Mouse (Mus musculus): ENCODE data around the gene Dnajb3. TPM values are rescaled to one million over a fixed set of nuclear protein-coding genes. Genes with fewer than 3 reads are reported as not detected.

Gene Dnajb3
- polyA plus RNA-seq, 1 experiment from 2014 or later = 6.5 TPM

GRCm38 (mm10) chr1:88234248-88234610 lies 28.6 kb upstream of the Dnajb3 start:
- no peaks in the 10 kb centered on the region for H3K27me3 ChIP-seq (ENCODE audit: control insufficient read depth, insufficient read depth, low read depth, low read length)
- peaks cover 90% of the 10 kb centered on the region for H3K9me3 ChIP-seq (ENCODE audit: control insufficient read depth, low read length)
- H3K4me2 ChIP-seq (ENCODE audit: low read depth, low read length) = no peak overlapping the region
- H3K27ac ChIP-seq (ENCODE audit: low read length) = no peak overlapping the region
- H3K4me1 ChIP-seq (replicated peaks; ENCODE audit: control insufficient read depth, insufficient read depth, low read length) = no peaks in the 10 kb centered on the region
- H3K36me3 ChIP-seq (ENCODE audit: control insufficient read depth, insufficient read depth, low read length) = no peaks in the 10 kb centered on the region
- no peak overlapping the region for H3K4me3 ChIP-seq (ENCODE audit: low read length)
- H3K9ac ChIP-seq (ENCODE audit: low read length) = no peak overlapping the region
- no peak for ATAC-seq (ENCODE audit: low read depth)
- 54% methylated on average over 4 of the region's 4 CpGs for WGBS

DNA sequence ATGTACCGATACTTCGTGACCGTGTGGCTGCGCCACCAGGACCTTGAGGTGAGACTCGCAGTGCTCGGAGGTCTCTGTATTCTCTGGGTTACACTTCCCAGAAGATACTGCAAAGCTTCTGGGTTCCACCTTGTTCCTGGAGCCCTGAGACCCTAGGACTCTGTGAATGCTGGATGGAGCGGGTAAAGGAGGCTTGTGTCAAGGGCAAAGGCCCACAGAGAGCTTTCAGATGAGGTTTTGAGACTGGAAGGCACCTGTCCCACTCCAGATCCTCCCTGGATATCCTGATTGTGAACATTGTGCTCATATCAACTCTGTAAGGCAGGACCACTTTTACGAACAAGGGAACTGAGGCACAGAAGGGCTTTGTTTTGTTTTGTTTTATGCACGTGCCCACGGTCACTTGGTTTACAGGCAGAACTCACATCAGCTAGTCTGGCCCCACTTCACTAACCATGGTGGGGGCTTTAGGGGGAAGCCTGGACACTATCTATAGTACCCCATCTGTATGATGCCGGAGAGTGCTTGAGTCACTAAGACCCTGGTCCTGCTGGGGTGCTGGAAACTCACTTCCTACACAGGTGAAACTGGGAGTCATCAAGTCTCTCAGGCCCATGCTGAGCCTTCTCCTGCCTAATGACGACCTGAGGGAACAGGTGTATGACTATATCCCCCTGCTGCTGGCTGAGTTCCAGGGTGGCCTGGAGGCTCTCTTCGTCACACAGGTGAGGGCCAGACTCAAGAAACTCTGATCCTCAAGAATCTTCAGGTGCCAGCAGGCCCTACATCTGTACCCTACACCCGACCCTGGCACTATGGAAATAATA lies 28.1 kb upstream of the Dnajb3 start:
- peaks cover 84% of the 10 kb centered on the region for H3K9me3 ChIP-seq (ENCODE audit: control insufficient read depth, low read length)
- no peak overlapping the region for H3K4me2 ChIP-seq (ENCODE audit: low read depth, low read length)
- H3K4me1 ChIP-seq (replicated peaks; ENCODE audit: control insufficient read depth, insufficient read depth, low read length) = no peaks in the 10 kb centered on the region
- ATAC-seq (ENCODE audit: low read depth) = no peak
- H3K4me3 ChIP-seq (ENCODE audit: low read length) = no peak overlapping the region
- no peaks in the 10 kb centered on the region for H3K36me3 ChIP-seq (ENCODE audit: control insufficient read depth, insufficient read depth, low read length)
- no peak overlapping the region for H3K9ac ChIP-seq (ENCODE audit: low read length)
- WGBS = 64% methylated on average over 14 of the region's 14 CpGs
- H3K27ac ChIP-seq (ENCODE audit: low read length) = no peak overlapping the region
- no peaks in the 10 kb centered on the region for H3K27me3 ChIP-seq (ENCODE audit: control insufficient read depth, insufficient read depth, low read depth, low read length)

GRCm38 (mm10) chr1:88232664-88233380 lies 27.2 kb upstream of the Dnajb3 start:
- no peak for ATAC-seq (ENCODE audit: low read depth)
- Histone ChIP-seq H3K27me3 (ENCODE audit: control insufficient read depth, insufficient read depth, low read depth, low read length) (no peaks in the 10 kb centered on the region), H3K4me1 (replicated peaks; ENCODE audit: control insufficient read depth, insufficient read depth, low read length) (no peaks in the 10 kb centered on the region), H3K4me3 (ENCODE audit: low read length) (no peak overlapping the region), H3K4me2 (ENCODE audit: low read depth, low read length) (no peak overlapping the region), H3K9me3 (ENCODE audit: control insufficient read depth, low read length) (peaks cover 84% of the 10 kb centered on the region), H3K36me3 (ENCODE audit: control insufficient read depth, insufficient read depth, low read length) (no peaks in the 10 kb centered on the region), H3K9ac (ENCODE audit: low read length) (no peak overlapping the region), H3K27ac (ENCODE audit: low read length) (no peak overlapping the region)
- WGBS = 52% methylated on average over 3 of the region's 3 CpGs

DNA sequence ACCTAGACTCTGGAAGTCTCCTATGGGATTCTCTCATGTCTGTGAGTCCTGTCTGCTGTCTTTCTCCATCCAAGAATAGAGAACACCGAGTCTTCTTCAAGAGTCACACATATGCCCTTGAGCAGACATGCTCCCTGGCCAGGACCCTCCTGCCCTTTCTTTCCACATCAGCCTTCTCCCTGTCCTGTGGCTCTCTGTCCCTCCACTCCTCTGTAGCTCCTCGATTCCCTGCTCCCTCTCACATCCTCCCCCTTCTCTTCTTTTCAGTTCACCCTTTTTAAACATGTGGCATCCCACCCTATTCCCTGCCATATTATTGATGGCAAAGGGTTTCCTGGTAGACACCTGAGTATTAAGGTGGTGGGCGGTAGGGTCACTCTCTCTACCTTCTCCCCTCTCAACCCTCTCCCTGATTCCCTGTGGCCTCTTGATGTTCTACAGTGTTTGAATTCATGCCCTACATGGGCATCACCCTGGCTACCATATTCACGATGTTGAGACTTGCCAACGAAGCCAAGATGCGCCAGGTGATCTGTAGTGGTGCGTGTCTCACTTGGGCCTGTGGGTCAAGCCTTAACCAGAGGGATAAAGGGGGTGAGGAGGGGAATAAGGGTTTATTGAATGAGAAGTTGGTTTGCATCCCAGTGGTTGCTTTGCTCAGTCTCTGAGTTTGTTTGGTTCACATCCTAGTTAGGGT lies 26.4 kb upstream of the Dnajb3 start:
- Histone ChIP-seq H3K9ac (ENCODE audit: low read length) (no peak overlapping the region), H3K9me3 (ENCODE audit: control insufficient read depth, low read length) (peaks cover 78% of the 10 kb centered on the region), H3K4me2 (ENCODE audit: low read depth, low read length) (no peak overlapping the region), H3K27ac (ENCODE audit: low read length) (no peak overlapping the region), H3K4me3 (ENCODE audit: low read length) (no peak overlapping the region), H3K36me3 (ENCODE audit: control insufficient read depth, insufficient read depth, low read length) (no peaks in the 10 kb centered on the region), H3K4me1 (replicated peaks; ENCODE audit: control insufficient read depth, insufficient read depth, low read length) (no peaks in the 10 kb centered on the region), H3K27me3 (ENCODE audit: control insufficient read depth, insufficient read depth, low read depth, low read length) (no peaks in the 10 kb centered on the region)
- 63% methylated on average over 7 of the region's 7 CpGs for WGBS
- no peak for ATAC-seq (ENCODE audit: low read depth)

DNA sequence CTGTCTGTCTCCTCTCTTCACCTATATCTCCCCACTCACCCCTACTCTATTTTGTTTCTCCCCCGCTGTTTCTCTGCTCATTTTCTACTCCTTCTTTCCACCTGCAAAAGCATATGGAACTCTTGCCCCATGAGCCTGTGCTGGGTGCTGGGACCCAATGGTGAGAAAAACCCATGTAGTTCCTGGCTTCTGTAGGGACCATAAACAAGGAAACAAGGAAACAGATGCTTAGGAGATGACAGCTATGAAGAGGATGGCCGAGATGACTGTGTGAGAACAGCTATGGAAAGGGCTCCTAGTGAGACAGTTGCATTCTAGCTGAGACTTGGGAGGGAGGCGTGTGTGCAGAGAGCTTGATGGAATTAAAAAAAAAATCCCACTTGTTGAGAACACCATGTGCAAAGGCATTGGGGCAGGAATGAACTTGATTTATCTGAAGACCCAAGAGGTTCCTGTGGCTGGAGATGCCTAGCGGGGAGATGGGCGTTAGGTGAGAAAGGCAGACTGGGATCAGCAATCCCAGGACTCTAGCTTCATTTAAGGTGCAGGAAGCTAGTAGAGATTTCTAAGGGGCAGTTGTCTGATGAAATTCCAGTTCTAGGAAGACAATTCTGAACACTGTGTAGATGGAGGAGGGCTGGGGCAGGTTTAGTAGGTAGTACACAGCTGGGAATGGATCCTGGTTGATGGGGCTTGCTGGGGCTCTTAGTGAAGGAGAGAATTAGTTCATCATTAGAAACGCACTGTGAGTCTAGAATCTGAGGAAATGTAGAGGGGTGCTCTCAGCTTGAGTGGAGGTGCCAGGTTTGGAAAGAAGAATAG lies 25.6 kb upstream of the Dnajb3 start:
- Histone ChIP-seq H3K9me3 (ENCODE audit: control insufficient read depth, low read length) (peaks cover 80% of the 10 kb centered on the region), H3K4me3 (ENCODE audit: low read length) (no peak overlapping the region), H3K4me1 (replicated peaks; ENCODE audit: control insufficient read depth, insufficient read depth, low read length) (no peaks in the 10 kb centered on the region), H3K27ac (ENCODE audit: low read length) (no peak overlapping the region), H3K9ac (ENCODE audit: low read length) (no peak overlapping the region), H3K27me3 (ENCODE audit: control insufficient read depth, insufficient read depth, low read depth, low read length) (no peaks in the 10 kb centered on the region), H3K4me2 (ENCODE audit: low read depth, low read length) (no peak overlapping the region), H3K36me3 (ENCODE audit: control insufficient read depth, insufficient read depth, low read length) (no peaks in the 10 kb centered on the region)
- 70% methylated on average over 6 of the region's 6 CpGs for WGBS
- ATAC-seq (ENCODE audit: low read depth) = no peak

- Histone ChIP-seq H3K27ac (ENCODE audit: low read length) (no peak overlapping the region), H3K4me3 (ENCODE audit: low read length) (no peak overlapping the region), H3K4me2 (ENCODE audit: low read depth, low read length) (no peak overlapping the region), H3K9me3 (ENCODE audit: control insufficient read depth, low read length) (peaks cover 80% of the 10 kb centered on the region), H3K36me3 (ENCODE audit: control insufficient read depth, insufficient read depth, low read length) (no peaks in the 10 kb centered on the region), H3K9ac (ENCODE audit: low read length) (no peak overlapping the region), H3K4me1 (replicated peaks; ENCODE audit: control insufficient read depth, insufficient read depth, low read length) (no peaks in the 10 kb centered on the region), H3K27me3 (ENCODE audit: control insufficient read depth, insufficient read depth, low read depth, low read length) (no peaks in the 10 kb centered on the region)
- ATAC-seq (ENCODE audit: low read depth) = no peak
- 71% methylated on average over 7 of the region's 7 CpGs for WGBS
Observed at GRCm38 (mm10) chr1:88230421-88230820, 24.8 kb upstream of the Dnajb3 start.

DNA sequence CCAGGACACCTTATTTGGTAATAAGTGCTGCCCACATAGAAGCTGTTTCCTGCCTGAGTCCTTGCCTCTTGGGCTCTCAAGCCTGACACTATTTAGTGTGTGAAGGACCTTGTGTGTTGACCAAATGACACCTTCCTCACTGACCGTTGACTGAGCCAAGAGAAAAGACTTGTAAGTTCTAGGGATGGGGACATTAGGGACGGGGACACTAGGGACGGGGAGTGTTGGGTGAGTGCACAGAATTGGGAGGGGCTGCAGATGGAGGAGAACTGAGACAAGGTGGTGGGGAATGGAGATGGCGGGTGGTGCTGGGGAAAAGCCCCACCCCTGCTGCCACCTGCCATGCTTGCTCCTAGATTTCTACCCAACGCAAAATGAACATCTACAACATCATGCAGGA lies 24.4 kb upstream of the Dnajb3 start:
- no peaks in the 10 kb centered on the region for H3K27me3 ChIP-seq (ENCODE audit: control insufficient read depth, insufficient read depth, low read depth, low read length)
- H3K36me3 ChIP-seq (ENCODE audit: control insufficient read depth, insufficient read depth, low read length) = no peaks in the 10 kb centered on the region
- ATAC-seq (ENCODE audit: low read depth) = no peak
- H3K9ac ChIP-seq (ENCODE audit: low read length) = no peak overlapping the region
- H3K4me3 ChIP-seq (ENCODE audit: low read length) = no peak overlapping the region
- H3K9me3 ChIP-seq (ENCODE audit: control insufficient read depth, low read length) = peaks cover 78% of the 10 kb centered on the region
- no peak overlapping the region for H3K4me2 ChIP-seq (ENCODE audit: low read depth, low read length)
- 76% methylated on average over 5 of the region's 5 CpGs for WGBS
- H3K27ac ChIP-seq (ENCODE audit: low read length) = no peak overlapping the region
- no peaks in the 10 kb centered on the region for H3K4me1 ChIP-seq (replicated peaks; ENCODE audit: control insufficient read depth, insufficient read depth, low read length)

- Histone ChIP-seq H3K4me1 (replicated peaks; ENCODE audit: control insufficient read depth, insufficient read depth, low read length) (no peaks in the 10 kb centered on the region), H3K9ac (ENCODE audit: low read length) (no peak overlapping the region), H3K27ac (ENCODE audit: low read length) (no peak overlapping the region), H3K4me3 (ENCODE audit: low read length) (no peak overlapping the region), H3K4me2 (ENCODE audit: low read depth, low read length) (no peak overlapping the region), H3K27me3 (ENCODE audit: control insufficient read depth, insufficient read depth, low read depth, low read length) (no peaks in the 10 kb centered on the region), H3K36me3 (ENCODE audit: control insufficient read depth, insufficient read depth, low read length) (no peaks in the 10 kb centered on the region), H3K9me3 (ENCODE audit: control insufficient read depth, low read length) (peaks cover 75% of the 10 kb centered on the region)
- no peak for ATAC-seq (ENCODE audit: low read depth)
- WGBS = 74% methylated on average over 3 of the region's 3 CpGs
Observed at GRCm38 (mm10) chr1:88229566-88229965, 24.0 kb upstream of the Dnajb3 start.

Measured in lung, embryonic 16.5 days (tissue).